Mouse (Mus musculus) CH12.LX (cell line): ENCODE measurements around the gene Fam214b. TPM values are rescaled to one million over a fixed set of nuclear protein-coding genes. Genes with fewer than 3 reads are reported as not detected.
A peak's percentile ranks its signal among the peaks of the same experiment; 100 is the strongest.
"Not testable (repeated sequence)": the region's sequence is repeated elsewhere in the genome, so short reads cannot be mapped to it uniquely, and the experiment has no call there.

Experiments used
- DNase-seq: peaks from one replicate; pipeline ENCODE4 v3.0.0-alpha.2; 2013; ENCODE audit errors: extremely low read depth
- H3K27ac ChIP-seq: 2 replicates; pipeline ENCODE4 v1.5.1; 2012; ENCODE audit warnings: low read depth, mild to moderate bottlenecking, control low read depth, moderate library complexity; ENCODE audit not compliant: insufficient read depth
- H3K27me3 ChIP-seq: replicated peaks from 2 replicates; pipeline ENCODE3; 2012; ENCODE audit warnings: inconsistent platforms
- H3K36me3 ChIP-seq, 2 experiments: replicated peaks in 1 of 2; 2 replicates each; pipeline versions ENCODE3 to v1.6.1; 2012; ENCODE audit warnings: inconsistent platforms in 1 of 2, low read length in 1 of 2, mild to moderate bottlenecking in 1 of 2, mixed read lengths in 1 of 2, moderate library complexity in 1 of 2; ENCODE audit not compliant: control insufficient read depth in 1 of 2, insufficient read depth in 1 of 2
- H3K4me1 ChIP-seq, 2 experiments: 2 replicates each; pipeline ENCODE4 v1.6.1; 2012; ENCODE audit warnings: inconsistent platforms in 1 of 2, moderate library complexity in 1 of 2; ENCODE audit not compliant: insufficient read depth in 2 of 2, control insufficient read depth in 1 of 2
- H3K4me2 ChIP-seq: 2 replicates; pipeline ENCODE4 v1.6.1; 2012; ENCODE audit warnings: low read depth, mild to moderate bottlenecking, control low read depth; ENCODE audit not compliant: poor library complexity, insufficient read depth, severe bottlenecking
- H3K4me3 ChIP-seq, 3 experiments: fragments of 150-350 bp in 1 of 3; sonication (generic) in 1 of 3; replicated peaks in 1 of 3; 2 replicates each; pipeline versions ENCODE3 to v1.5.1; 2011 to 2012; ENCODE audit warnings: low read depth in 2 of 3, low read length in 2 of 3, mild to moderate bottlenecking in 2 of 3, moderate library complexity in 2 of 3, control low read depth in 1 of 3, improper control_type of control experiment in 1 of 3, inconsistent platforms in 1 of 3, mixed read lengths in 1 of 3; ENCODE audit not compliant: poor library complexity in 1 of 3
- H3K79me2 ChIP-seq: replicated peaks from 2 replicates; pipeline ENCODE4 v1.6.1; 2012; ENCODE audit warnings: mild to moderate bottlenecking, moderate library complexity; ENCODE audit not compliant: control insufficient read depth, poor library complexity, insufficient read depth, severe bottlenecking; ENCODE audit errors: extremely low read depth
- H3K9ac ChIP-seq: 2 replicates; pipeline ENCODE4 v1.6.1; 2012; ENCODE audit warnings: low read depth, mild to moderate bottlenecking, control low read depth, moderate library complexity; ENCODE audit not compliant: insufficient read depth
- H3K9me3 ChIP-seq: replicated peaks from 2 replicates; pipeline ENCODE3; 2012; ENCODE audit warnings: low read length, inconsistent platforms, mixed read lengths
- BHLHE40 ChIP-seq: IDR thresholded peaks from 2 replicates; pipeline ENCODE4 v1.6.1; 2011; ENCODE audit warnings: mild to moderate bottlenecking, low read depth, low read length, improper control_type of control experiment
- CHD1 ChIP-seq: IDR thresholded peaks from 2 replicates; pipeline ENCODE4 v1.6.1; 2012; ENCODE audit warnings: low read depth, low read length, improper control_type of control experiment, inconsistent platforms
- CHD2 ChIP-seq: IDR thresholded peaks from 2 replicates; pipeline ENCODE4 v1.6.1; 2011; ENCODE audit warnings: low read length, improper control_type of control experiment
- ELF1 ChIP-seq: IDR thresholded peaks from 2 replicates; pipeline ENCODE4 v1.6.1; 2014; ENCODE audit warnings: low read depth, mild to moderate bottlenecking, inconsistent platforms, low read length, improper control_type of control experiment
- ETS1 ChIP-seq: conservative IDR thresholded peaks from 2 replicates; pipeline ENCODE4 v1.6.1; 2012; ENCODE audit warnings: low read depth, mild to moderate bottlenecking, inconsistent platforms, low read length, improper control_type of control experiment, moderate library complexity
- GABPA ChIP-seq: IDR thresholded peaks from 2 replicates; pipeline ENCODE4 v1.6.1; 2012; ENCODE audit warnings: low read depth, low read length, improper control_type of control experiment, inconsistent platforms; ENCODE audit not compliant: insufficient replicate concordance
- HCFC1 ChIP-seq: IDR thresholded peaks from 2 replicates; pipeline ENCODE4 v1.6.1; 2012; ENCODE audit warnings: low read depth, mild to moderate bottlenecking, inconsistent platforms, low read length, improper control_type of control experiment
- IRF4 ChIP-seq: IDR thresholded peaks from 2 replicates; pipeline ENCODE4 v1.6.1; 2014; ENCODE audit warnings: low read depth, mild to moderate bottlenecking, inconsistent platforms, low read length, improper control_type of control experiment
- JUN ChIP-seq: IDR thresholded peaks from 2 replicates; pipeline ENCODE4 v1.6.1; 2011; ENCODE audit warnings: low read depth, mild to moderate bottlenecking, low read length, improper control_type of control experiment, moderate library complexity; ENCODE audit not compliant: insufficient read depth
- KAT2A ChIP-seq: IDR thresholded peaks from 2 replicates; pipeline ENCODE4 v1.6.1; 2012; ENCODE audit warnings: low read length, improper control_type of control experiment, inconsistent platforms; ENCODE audit not compliant: insufficient replicate concordance
- MXI1 ChIP-seq: IDR thresholded peaks from 2 replicates; pipeline ENCODE4 v1.6.1; 2011; ENCODE audit warnings: mild to moderate bottlenecking, low read depth, low read length, improper control_type of control experiment
- MYC ChIP-seq: IDR thresholded peaks from 2 replicates; pipeline ENCODE4 v1.6.1; 2011; ENCODE audit warnings: low read depth, mild to moderate bottlenecking, improper control_type of control experiment, low read length
- NELFE ChIP-seq: IDR thresholded peaks from 2 replicates; pipeline ENCODE4 v1.6.1; 2011; ENCODE audit warnings: low read depth, low read length, improper control_type of control experiment
- NRF1 ChIP-seq: IDR thresholded peaks from 2 replicates; pipeline ENCODE4 v1.6.1; 2014; ENCODE audit warnings: low read depth, mild to moderate bottlenecking, inconsistent platforms, low read length, improper control_type of control experiment, moderate library complexity
- POLR2A ChIP-seq: IDR thresholded peaks from 2 replicates; pipeline ENCODE4 v1.6.1; 2011; ENCODE audit warnings: low read depth, mild to moderate bottlenecking, improper control_type of control experiment, low read length
- POLR2AphosphoS2 ChIP-seq: IDR thresholded peaks from 2 replicates; pipeline ENCODE4 v1.6.1; 2011; ENCODE audit warnings: low read depth, low read length, improper control_type of control experiment
- RCOR1 ChIP-seq: conservative IDR thresholded peaks from 2 replicates; pipeline ENCODE4 v1.6.1; 2012; ENCODE audit warnings: low read depth, mild to moderate bottlenecking, inconsistent platforms, low read length, improper control_type of control experiment
- TBP ChIP-seq: conservative IDR thresholded peaks from 2 replicates; pipeline ENCODE4 v1.6.1; 2011; ENCODE audit warnings: low read depth, low read length, improper control_type of control experiment
- TCF12 ChIP-seq: IDR thresholded peaks from 2 replicates; pipeline ENCODE4 v1.6.1; 2014; ENCODE audit warnings: low read depth, mild to moderate bottlenecking, inconsistent platforms, low read length, improper control_type of control experiment
- UBTF ChIP-seq: IDR thresholded peaks from 2 replicates; pipeline ENCODE4 v1.6.1; 2012; ENCODE audit warnings: low read depth, mild to moderate bottlenecking, inconsistent platforms, low read length, improper control_type of control experiment, moderate library complexity
- USF1 ChIP-seq: IDR thresholded peaks from 2 replicates; pipeline ENCODE4 v1.6.1; 2014; ENCODE audit warnings: low read depth, mild to moderate bottlenecking, inconsistent platforms, low read length, improper control_type of control experiment
- USF2 ChIP-seq: conservative IDR thresholded peaks from 2 replicates; pipeline ENCODE4 v1.6.1; 2011; ENCODE audit warnings: low read depth, low read length, improper control_type of control experiment
- ZMIZ1 ChIP-seq: IDR thresholded peaks from 2 replicates; pipeline ENCODE4 v1.6.1; 2012; ENCODE audit warnings: low read depth, mild to moderate bottlenecking, inconsistent platforms, low read length, improper control_type of control experiment
- ZNF384 ChIP-seq: IDR thresholded peaks from 2 replicates; pipeline ENCODE4 v1.6.1; 2012; ENCODE audit warnings: low read depth, low read length, improper control_type of control experiment, inconsistent platforms
- dilution Hi-C: fragments of 300-500 bp; cut with MboI; formaldehyde crosslinking; loops from 2 replicates; pipeline ENCODE4 v1.14.3; 2020; ENCODE audit warnings: low sequenced_read_pairs; ENCODE audit not compliant: extremely low pct_unique_long_range_greater_than_20kb, extremely low pct_ligation_motif_present
- in situ Hi-C: fragments of 300-500 bp; cut with MboI; formaldehyde crosslinking; loops from 3 replicates; pipeline ENCODE4 v1.14.3; 2019; ENCODE audit warnings: low sequenced_read_pairs, low pct_ligation_motif_present, low pct_unique_long_range_greater_than_20kb, mixed read lengths
- polyA plus RNA-seq: library from polyadenylated mRNA; unstranded; fragments of >175 nt; gene quantifications from 2 replicates; pipeline ENCODE4 v1.2.1, GENCODE M21; 2012; ENCODE audit warnings: low read depth; ENCODE audit not compliant: insufficient read length
- total RNA-seq, 2 experiments: library from RNA; depleted of rRNA; stranded (reverse); fragments of 300-350 nt in 1 of 2; fragments of >200 nt in 1 of 2; gene quantifications; 2 replicates each; pipeline ENCODE4 v1.2.3; 2012 to 2014

Gene Fam214b
- total and polyA plus RNA-seq, 3 experiments, result 1.7 to 4.7 (median 3.3) TPM

GRCm38 (mm10) chr4:43000141-43000986, 45.7 kb downstream of the Fam214b start, which contains the start of gene Vcp:
Gene Vcp (minus strand): TSS chr4:43000507.
- dilution Hi-C loops, H3K9me3 ChIP-seq, H3K27me3 ChIP-seq: not testable (repeated sequence)
- in situ Hi-C loops, result loop anchor here (25.0 kb wide), 1 partner anchor 562 kb away; the partner anchor contains the start of genes Creb3 and Tln1
- H3K4me1 ChIP-seq, result peaks cover 0 to 19% of the 10 kb centered on the region in 2 experiments; a peak in 2 of 4 replicates
- peak; percentile 98 for DNase-seq
- peak within 1 kb of the TSS; percentile 96 for H3K9ac ChIP-seq
- H3K27ac ChIP-seq, result peak within 1 kb of the TSS; percentile 94
- peaks cover 16 to 55% of the 10 kb centered on the region in 2 experiments for H3K36me3 ChIP-seq
- peak within 1 kb of the TSS; percentile 67 for H3K4me2 ChIP-seq
- H3K79me2 ChIP-seq, result peaks cover 43% of the 10 kb centered on the region
- peak; percentile 69 for TF ChIP-seq HCFC1
- TF ChIP-seq POLR2AphosphoS2, result peak; percentile 81
- peak; percentile 63; the same call in 1 of the 2 replicates for TF ChIP-seq POLR2A
- peak; percentile 10; the same call in 1 of the 2 replicates for TF ChIP-seq TCF12
- TF ChIP-seq TBP, result peak; percentile 72; the same call in 1 of the 2 replicates
- TF ChIP-seq NRF1, result peak; percentile 40
- TF ChIP-seq KAT2A, result peak; percentile 60; the same call in 1 of the 2 replicates
- peak; percentile 98 for TF ChIP-seq CHD2
- 0 out of 2 replicates have a peak, but pooled peaks have one; percentile 33 for TF ChIP-seq MYC
- peak; percentile 79 for TF ChIP-seq ELF1
- peak; percentile 21; the same call in 1 of the 2 replicates for TF ChIP-seq NELFE
- H3K4me3 ChIP-seq, result peak within 1 kb of the TSS; percentile 80 to 98 (median 88)

GRCm38 (mm10) chr4:42999451-43000140, 46.4 kb downstream of the Fam214b start:
- H3K36me3 ChIP-seq, result peaks cover 18 to 54% of the 10 kb centered on the region in 2 experiments
- in situ Hi-C loops, result loop anchor here (25.0 kb wide), 1 partner anchor 563 kb away; the partner anchor contains the start of genes Creb3 and Tln1
- TF ChIP-seq MXI1 (peak; percentile 98), NELFE (peak; percentile 32; the same call in 1 of the 2 replicates), ELF1 (peak; percentile 59; the same call in 1 of the 2 replicates), UBTF (peak; percentile 88), CHD1 (0 out of 2 replicates have a peak, but pooled peaks have one; percentile 58), JUN (no peak), POLR2AphosphoS2 (no peak), IRF4 (0 out of 2 replicates have a peak, but pooled peaks have one; percentile 22), HCFC1 (peak; percentile 59), TCF12 (peak; percentile 18; the same call in 1 of the 2 replicates), POLR2A (peak; percentile 48; the same call in 1 of the 2 replicates), USF2 (peak; percentile 50), RCOR1 (no peak), ETS1 (0 out of 2 replicates have a peak, but pooled peaks have one; percentile 18), GABPA (no peak), ZMIZ1 (0 out of 2 replicates have a peak, but pooled peaks have one; percentile 11), MYC (peak; percentile 85; the same call in 1 of the 2 replicates), ZNF384 (peak; percentile 57), USF1 (peak; percentile 73), BHLHE40 (0 out of 2 replicates have a peak, but pooled peaks have one; percentile 13), KAT2A (0 out of 2 replicates have a peak, but pooled peaks have one; percentile 18)

More at GRCm38 (mm10) chr4:42999451-43000140, 46.4 kb downstream of the Fam214b start:
- H3K4me1 ChIP-seq, result peaks cover 0 to 19% of the 10 kb centered on the region in 2 experiments; a peak in 2 of 4 replicates
- H3K79me2 ChIP-seq, result peaks cover 51% of the 10 kb centered on the region
- dilution Hi-C loops, result no loop called here
- no peaks in the 10 kb centered on the region for H3K27me3 ChIP-seq
- H3K9ac ChIP-seq, result peak overlapping the region; percentile 96
- peak overlapping the region; percentile 80 to 98 (median 88) for H3K4me3 ChIP-seq
- H3K9me3 ChIP-seq, result no peaks in the 10 kb centered on the region
- no peak overlapping the region for H3K4me2 ChIP-seq
- DNase-seq, result peak; percentile 64
- H3K27ac ChIP-seq, result peak overlapping the region; percentile 94
